In genomic region chr6:120252741-120253140, GRCm38 (mm10) we compare ENCODE assay signal across 44 mouse cellular contexts. TPM values are rescaled to one million over a fixed set of nuclear protein-coding genes. Genes with fewer than 3 reads are reported as not detected.
"Had no signal": no experiment of that assay in that cellular context is flagged by ENCODE, and none has a peak within 500 bp of the region (broad histone marks: within the 10 kb centered on the region; RNA-seq: fewer than 3 reads in every experiment).

No protein-coding gene starts in this region.

- H3K4me1 ChIP-seq: limb, embryonic 15.5 days; liver, embryonic 15.5 days; lung, embryonic 15.5 days; megakaryocyte, embryonic 14.5 days; midbrain, embryonic 10.5 days; midbrain, embryonic 12.5 days; midbrain, embryonic 13.5 days; midbrain, embryonic 15.5 days; neural tube, embryonic 12.5 days had no signal

- H3K4me3 ChIP-seq: limb, embryonic 10.5 days; limb, embryonic 12.5 days; limb, embryonic 13.5 days; limb, embryonic 15.5 days; liver, embryonic 12.5 days; liver, embryonic 13.5 days; liver, embryonic 15.5 days; lung, embryonic 15.5 days; megakaryocyte, embryonic 14.5 days; midbrain, embryonic 10.5 days; midbrain, embryonic 12.5 days; midbrain, embryonic 13.5 days; midbrain, embryonic 15.5 days; myocyte; neural tube, embryonic 12.5 days had no signal

- H3K4me2 ChIP-seq: limb, embryonic 12.5 days; limb, embryonic 13.5 days; limb, embryonic 15.5 days; liver, embryonic 11.5 days; liver, embryonic 12.5 days; liver, embryonic 13.5 days; liver, embryonic 15.5 days; lung, embryonic 14.5 days; lung, embryonic 15.5 days; midbrain, embryonic 11.5 days; midbrain, embryonic 12.5 days; midbrain, embryonic 13.5 days; midbrain, embryonic 15.5 days; neural tube, embryonic 12.5 days had no signal

- DNase-seq: left cerebral cortex, postnatal 4 days; liver; liver, embryonic 13.5 days; lung, adult 18-20 months; lung, adult 2 months; lung, embryonic 14.5 days; lung, postnatal 10 days; lung, postnatal 14 days; lung, postnatal 36 days; lung, postnatal 4 days; midbrain, embryonic 14.5 days had no signal

- H3K27me3 ChIP-seq: limb, embryonic 12.5 days; limb, embryonic 13.5 days; limb, embryonic 15.5 days; liver, embryonic 13.5 days; lung, embryonic 15.5 days; midbrain, embryonic 12.5 days; midbrain, embryonic 13.5 days; midbrain, embryonic 15.5 days; neural tube, embryonic 12.5 days had no signal

- H3K9ac ChIP-seq: limb, embryonic 12.5 days; limb, embryonic 13.5 days; limb, embryonic 15.5 days; liver, embryonic 12.5 days; liver, embryonic 13.5 days; liver, embryonic 14.5 days; liver, embryonic 15.5 days; lung, embryonic 14.5 days; lung, embryonic 15.5 days; midbrain, embryonic 12.5 days; midbrain, embryonic 13.5 days; midbrain, embryonic 15.5 days; neural tube, embryonic 12.5 days had no signal

- H3K27ac ChIP-seq: limb, embryonic 10.5 days; limb, embryonic 12.5 days; limb, embryonic 13.5 days; limb, embryonic 15.5 days; liver, embryonic 12.5 days; liver, embryonic 13.5 days; liver, embryonic 14.5 days; liver, embryonic 15.5 days; lung, embryonic 15.5 days; macrophage; midbrain, embryonic 10.5 days; midbrain, embryonic 12.5 days; midbrain, embryonic 13.5 days; midbrain, embryonic 15.5 days; neural tube, embryonic 12.5 days had no signal

- ATAC-seq: liver, embryonic 12.5 days; lung, postnatal 0 days; midbrain, embryonic 13.5 days; midbrain, embryonic 15.5 days; midbrain, embryonic 16.5 days had no signal

- H3K9me3 ChIP-seq: limb, embryonic 10.5 days; limb, embryonic 12.5 days; limb, embryonic 13.5 days; limb, embryonic 15.5 days; liver, embryonic 12.5 days; liver, embryonic 13.5 days; liver, embryonic 15.5 days; lung, embryonic 15.5 days; megakaryocyte, embryonic 14.5 days; midbrain, embryonic 10.5 days; midbrain, embryonic 12.5 days; midbrain, embryonic 13.5 days; midbrain, embryonic 15.5 days; neural tube, embryonic 12.5 days had no signal

- H3K36me3 ChIP-seq: limb, embryonic 10.5 days; limb, embryonic 12.5 days; limb, embryonic 13.5 days; limb, embryonic 15.5 days; liver, embryonic 12.5 days; liver, embryonic 13.5 days; liver, embryonic 15.5 days; lung, embryonic 15.5 days; midbrain, embryonic 10.5 days; midbrain, embryonic 12.5 days; midbrain, embryonic 13.5 days; midbrain, embryonic 15.5 days; neural tube, embryonic 12.5 days had no signal

RNA-seq across cellular contexts. Expression of gene D330020A13Rik, which starts 41.4 kb away (rescaled TPM):
- total RNA-seq: left cerebral cortex, adult 8-10 months; left cerebral cortex, postnatal 10 days; left cerebral cortex, postnatal 14 days; left cerebral cortex, postnatal 36 days; left cerebral cortex, postnatal 4 days; megakaryocyte progenitor cell, adult 5-6 weeks; megakaryocyte, adult 5-6 weeks; megakaryocyte-erythroid progenitor cell, adult 5-6 weeks; midbrain, postnatal 0 days; monocyte, adult 5-6 weeks had no signal
- polyA plus RNA-seq: limb, embryonic 10.5 days; limb, embryonic 11.5 days; liver, embryonic 11.5 days; liver, embryonic 12.5 days; liver, embryonic 13.5 days; liver, embryonic 14.5 days; liver, embryonic 15.5 days; liver, embryonic 16.5 days; lung, adult 2 months; lung, embryonic 14.5 days; lung, embryonic 16.5 days; lung, postnatal 0 days; macrophage; midbrain, embryonic 10.5 days; midbrain, embryonic 11.5 days; midbrain, embryonic 12.5 days; midbrain, embryonic 13.5 days; midbrain, embryonic 15.5 days; midbrain, embryonic 16.5 days; neural tube, embryonic 11.5 days had no signal

RNA-seq across cellular contexts. Expression of gene B4galnt3, which starts 41.6 kb away (rescaled TPM):
- total RNA-seq: megakaryocyte, adult 5-6 weeks; megakaryocyte-erythroid progenitor cell, adult 5-6 weeks; monocyte, adult 5-6 weeks had no signal
- polyA plus RNA-seq: lung, postnatal 0 days; macrophage; midbrain, embryonic 14.5 days had no signal
